In genomic region chr16:77328049-77328448, GRCm38 (mm10) we compare ENCODE assay signal across 17 mouse cellular contexts.
DNase-seq lines count a peak whose midpoint lies in the region; ATAC-seq and TF ChIP-seq lines count a peak whose summit lies in the region.
"Had no signal": no experiment of that assay in that cellular context is flagged by ENCODE, and none has a peak within 500 bp of the region (broad histone marks: within the 10 kb centered on the region; RNA-seq: fewer than 3 reads in every experiment).

No protein-coding gene starts in this region.

- no peak overlapping the region for H3K4me3 ChIP-seq in heart, embryonic 13.5 days
- H3K4me3 ChIP-seq in bone marrow macrophage, adult 2 months (ENCODE audit: insufficient read depth, low read length): no peak overlapping the region
- H3K4me3 ChIP-seq in hindbrain, embryonic 14.5 days (replicated peaks; ENCODE audit: low read length): no peak overlapping the region
- H3K4me3 ChIP-seq: liver, embryonic 15.5 days had no signal

- no peak for TF ChIP-seq CTCF in bone marrow macrophage, adult 2 months (IDR thresholded peaks at IDR 0.05; ENCODE audit: low read depth, low read length)

- peak overlapping the region; percentile 78 for H3K4me2 ChIP-seq in heart, embryonic 13.5 days
- H3K4me2 ChIP-seq in hindbrain, embryonic 14.5 days (replicated peaks): peak overlapping the region; percentile 53

- no peak overlapping the region for H3K9ac ChIP-seq in heart, embryonic 13.5 days
- H3K9ac ChIP-seq in hindbrain, embryonic 14.5 days: no peak overlapping the region
- H3K9ac ChIP-seq: kidney, embryonic 15.5 days; liver, embryonic 15.5 days had no signal

- peaks cover 20% of the 10 kb centered on the region for H3K4me1 ChIP-seq in heart, embryonic 13.5 days
- peaks cover 13% of the 10 kb centered on the region for H3K4me1 ChIP-seq in bone marrow macrophage, adult 2 months (ENCODE audit: control insufficient read depth, insufficient read depth, low read length)
- H3K4me1 ChIP-seq in hindbrain, embryonic 14.5 days (replicated peaks; ENCODE audit: control insufficient read depth, insufficient read depth, low read length): peaks cover 24% of the 10 kb centered on the region
- H3K4me1 ChIP-seq: liver, embryonic 15.5 days had no signal

- no peak for DNase-seq in heart, postnatal 4 days
- peak; percentile 25 for DNase-seq in embryo, embryonic 11 days
- DNase-seq in hindbrain, embryonic 14.5 days (ENCODE audit: low spot score): no peak
- DNase-seq in urinary bladder, postnatal 10 days (ENCODE audit: low spot score): no peak
- DNase-seq in gastrocnemius, adult 8-10 months (ENCODE audit: low spot score in 2 of 2): no peak
- DNase-seq in cerebellum, postnatal 10 days: no peak
- DNase-seq: adrenal gland, adult 8-10 months; cerebellum, adult 8-10 months; gastrocnemius, postnatal 10 days; lung, postnatal 10 days had no signal

- no peak overlapping the region for H3K27ac ChIP-seq in heart, embryonic 13.5 days (replicated peaks)
- H3K27ac ChIP-seq in bone marrow macrophage, adult 2 months (ENCODE audit: insufficient read depth, low read depth, low read length): peak overlapping the region; percentile 98
- no peak overlapping the region for H3K27ac ChIP-seq in hindbrain, embryonic 14.5 days

- H3K27me3 ChIP-seq in heart, embryonic 13.5 days (replicated peaks): no peaks in the 10 kb centered on the region
- H3K27me3 ChIP-seq in hindbrain, embryonic 14.5 days (ENCODE audit: control insufficient read depth, insufficient read depth, low read length): no peaks in the 10 kb centered on the region
- H3K27me3 ChIP-seq: embryonic facial prominence, embryonic 12.5 days; kidney, embryonic 15.5 days; limb, embryonic 13.5 days; liver, embryonic 15.5 days had no signal

- H3K36me3 ChIP-seq in heart, embryonic 13.5 days: peaks cover 7% of the 10 kb centered on the region; the same call in 1 of the 2 replicates
- no peaks in the 10 kb centered on the region for H3K36me3 ChIP-seq in hindbrain, embryonic 14.5 days (replicated peaks; ENCODE audit: control insufficient read depth, insufficient read depth)
- H3K36me3 ChIP-seq: embryonic facial prominence, embryonic 12.5 days; G1E; kidney, embryonic 15.5 days; limb, embryonic 13.5 days; liver, embryonic 15.5 days had no signal

- 51% methylated on average over 5 of the region's 5 CpGs for WGBS in heart, embryonic 13.5 days
- 46% methylated on average over 5 of the region's 5 CpGs for WGBS in hindbrain, embryonic 14.5 days

- ATAC-seq in heart, embryonic 13.5 days (ENCODE audit: extremely low read depth, insufficient number of reproducible peaks, low FRiP score, low TSS enrichment): no peak
- no peak for ATAC-seq in hindbrain, embryonic 14.5 days (ENCODE audit: low FRiP score)

- TF ChIP-seq POLR2A in bone marrow macrophage, adult 2 months (IDR thresholded peaks at IDR 0.05; ENCODE audit: borderline replicate concordance, low read depth, low read length): no peak

- H3K9me3 ChIP-seq in heart, embryonic 13.5 days: no peaks in the 10 kb centered on the region
- no peaks in the 10 kb centered on the region for H3K9me3 ChIP-seq in hindbrain, embryonic 14.5 days (ENCODE audit: control insufficient read depth, low read length)
- H3K9me3 ChIP-seq: embryonic facial prominence, embryonic 12.5 days; kidney, embryonic 15.5 days; limb, embryonic 13.5 days; liver, embryonic 15.5 days had no signal
